Mouse (Mus musculus) 3T3-L1 (cell line): Measurements from ENCODE around the gene Wsb1.
A peak's percentile ranks its signal among the peaks of the same experiment; 100 is the strongest.
"Not testable (repeated sequence)": the region's sequence is repeated elsewhere in the genome, so short reads cannot be mapped to it uniquely, and the experiment has no call there.

Experiments
- DNase-seq: peaks from one replicate; pipeline ENCODE4 v3.0.0-alpha.2; 2015; ENCODE audit warnings: low read depth, low spot score

Wsb1 gene

GRCm38 (mm10) chr11:79254391-79255098 is at the start of gene Wsb1:
Gene Wsb1, minus strand, starts transcription at chr11:79254671.
- DNase-seq, result peak; percentile 91

GRCm38 (mm10) chr11:79304245-79304644 is 49.8 kb upstream of the Wsb1 start:
- not testable (repeated sequence) for DNase-seq

GRCm38 (mm10) chr11:79303109-79303508 is 48.6 kb upstream of the Wsb1 start:
- DNase-seq, result no peak

- no peak for DNase-seq
These were observed 45.4 kb upstream of the Wsb1 start for GRCm38 (mm10) chr11:79299719-79300431.

- no peak for DNase-seq
These were observed 42.5 kb upstream of the Wsb1 start, which contains the start of gene Gm9964 for GRCm38 (mm10) chr11:79296856-79297491. Gene Gm9964, minus strand, starts transcription at chr11:79296906.

- DNase-seq, result peak; percentile 73
These were observed 41.7 kb upstream of the Wsb1 start for GRCm38 (mm10) chr11:79296167-79296566.

- DNase-seq, result no peak
These were observed 39.5 kb upstream of the Wsb1 start for GRCm38 (mm10) chr11:79293971-79294370.

GRCm38 (mm10) chr11:79293025-79293424 is 38.6 kb upstream of the Wsb1 start:
- no peak for DNase-seq

- DNase-seq, result no peak
These were observed 37.7 kb upstream of the Wsb1 start for GRCm38 (mm10) chr11:79292130-79292529.

DNA sequence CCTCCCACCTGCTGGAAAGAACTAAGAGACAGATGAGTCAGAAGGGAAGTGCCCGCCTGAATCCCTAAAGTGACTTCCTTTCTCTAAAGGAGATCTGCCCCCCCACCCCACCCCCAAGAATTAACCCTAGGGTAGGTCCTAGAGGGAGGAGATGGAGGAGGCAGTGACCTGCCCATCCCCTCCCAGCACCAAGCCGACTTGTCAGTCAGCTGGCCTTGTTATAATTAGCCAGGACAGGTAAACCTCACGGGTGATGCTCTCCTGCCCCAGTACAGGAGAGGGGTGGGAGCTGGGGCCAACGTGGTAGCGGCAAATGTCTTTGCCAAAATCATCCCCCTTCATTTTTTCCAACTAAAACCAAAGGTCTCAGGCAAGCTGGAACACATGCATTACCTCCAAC is 37.2 kb upstream of the Wsb1 start:
- DNase-seq, result no peak

DNA sequence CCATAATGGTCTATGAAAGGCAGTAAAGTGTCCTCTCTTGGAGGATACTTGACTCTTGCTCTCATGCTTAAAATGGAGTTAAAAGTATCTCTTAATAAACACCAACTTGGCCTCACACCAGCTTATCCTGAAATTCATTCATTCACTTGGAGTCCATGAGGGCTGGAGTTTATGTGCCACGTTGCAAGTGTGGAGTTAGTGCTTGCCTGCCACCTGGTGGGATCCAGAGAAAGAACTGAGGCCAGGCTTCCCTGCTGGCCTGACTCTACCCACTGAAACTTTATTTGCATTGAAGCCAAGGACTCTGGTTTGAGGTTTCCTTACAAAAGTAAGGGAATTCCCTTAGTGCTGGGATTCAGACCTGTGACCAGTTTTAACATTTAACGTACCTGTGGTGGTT is 36.0 kb upstream of the Wsb1 start:
- peak; percentile 90 for DNase-seq

DNA sequence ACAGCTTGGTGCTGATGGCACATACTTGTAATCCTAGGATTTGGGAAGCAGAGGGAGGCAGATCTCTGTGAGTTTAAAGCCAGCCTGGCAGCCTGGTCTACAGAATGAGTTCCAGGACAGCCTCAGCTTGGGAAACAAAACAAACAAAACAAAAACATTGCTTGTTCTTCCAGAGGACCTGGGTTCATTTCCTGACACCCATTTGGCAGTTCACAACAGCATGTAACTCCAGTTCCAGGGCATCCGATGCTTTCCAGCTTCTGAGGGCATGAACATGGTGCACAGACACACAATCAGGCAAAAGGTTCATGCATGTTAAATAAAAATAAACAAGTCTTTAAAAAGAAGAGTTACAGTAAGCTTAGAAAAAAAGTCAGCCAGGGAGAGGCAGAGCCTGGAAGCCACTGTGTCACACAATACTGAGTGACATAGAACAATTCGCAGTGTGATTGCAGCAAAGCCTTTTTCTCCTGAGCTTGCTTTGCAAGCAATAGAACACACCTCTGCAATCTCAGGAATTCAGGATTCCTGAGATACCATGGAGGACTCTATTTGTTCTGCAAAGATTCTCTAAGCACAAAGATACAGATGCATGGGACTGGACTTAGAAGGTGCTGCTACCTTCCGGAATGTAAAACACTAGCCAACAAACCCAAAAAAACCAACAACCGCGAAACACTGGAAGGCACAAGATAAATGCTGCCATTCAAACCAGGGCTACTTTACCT is 34.6 kb upstream of the Wsb1 start:
- no peak for DNase-seq

DNA sequence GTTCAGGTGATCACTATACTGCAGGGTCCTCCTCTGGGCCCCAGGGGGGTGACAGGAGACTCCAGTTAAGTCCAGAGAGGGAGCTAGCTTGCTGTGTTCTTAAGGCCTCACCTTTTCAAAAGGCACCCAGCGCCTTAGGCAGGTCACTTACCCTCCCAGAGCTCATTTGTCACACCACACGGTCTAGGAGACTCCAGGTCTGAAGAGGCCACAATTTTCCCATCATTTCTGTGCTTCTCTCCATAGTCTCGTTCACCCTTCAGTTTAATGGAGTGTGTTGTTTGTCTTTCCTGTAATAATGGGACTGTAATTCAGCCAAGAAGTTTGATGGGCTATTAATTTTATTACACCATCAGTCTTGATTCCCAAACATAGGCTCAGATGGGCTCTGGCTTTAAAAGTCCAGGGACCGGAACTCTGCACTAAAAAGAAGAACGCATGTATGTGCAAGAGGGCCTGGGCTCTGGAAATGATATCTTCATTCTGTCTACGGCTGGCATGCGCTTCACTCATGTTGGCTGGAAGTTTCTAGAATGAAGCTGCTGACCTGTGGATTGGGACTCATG is 33.9 kb upstream of the Wsb1 start:
- DNase-seq, result no peak

- peak; percentile 42 for DNase-seq
These were observed 33.0 kb upstream of the Wsb1 start for GRCm38 (mm10) chr11:79287447-79287846.

DNA sequence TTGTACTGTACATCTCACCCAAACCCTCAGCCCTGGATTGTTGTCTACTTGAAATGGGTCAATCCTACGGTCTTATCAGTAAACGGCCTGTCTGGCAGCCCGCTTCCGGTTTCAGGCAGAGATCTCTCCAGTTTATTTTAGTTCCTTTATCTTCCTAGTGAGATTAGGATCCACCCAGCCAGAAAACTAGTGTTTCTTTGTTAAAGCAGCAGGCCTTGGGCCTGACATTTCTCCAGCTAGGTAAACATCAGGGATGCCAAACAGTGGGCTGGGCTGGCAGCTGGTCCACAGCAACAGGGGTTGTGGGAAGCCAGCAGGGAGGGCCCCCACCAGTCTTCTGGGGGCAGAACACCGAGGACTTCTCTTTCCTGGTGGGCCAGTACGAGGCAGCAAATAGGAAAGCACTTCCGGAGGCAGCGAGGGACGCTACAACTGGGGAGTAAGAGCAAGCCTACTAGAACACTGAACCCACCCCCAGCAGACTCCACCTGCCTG is 31.9 kb upstream of the Wsb1 start:
- DNase-seq, result no peak

- no peak for DNase-seq
These were observed 29.0 kb upstream of the Wsb1 start for GRCm38 (mm10) chr11:79283350-79284030.

DNA sequence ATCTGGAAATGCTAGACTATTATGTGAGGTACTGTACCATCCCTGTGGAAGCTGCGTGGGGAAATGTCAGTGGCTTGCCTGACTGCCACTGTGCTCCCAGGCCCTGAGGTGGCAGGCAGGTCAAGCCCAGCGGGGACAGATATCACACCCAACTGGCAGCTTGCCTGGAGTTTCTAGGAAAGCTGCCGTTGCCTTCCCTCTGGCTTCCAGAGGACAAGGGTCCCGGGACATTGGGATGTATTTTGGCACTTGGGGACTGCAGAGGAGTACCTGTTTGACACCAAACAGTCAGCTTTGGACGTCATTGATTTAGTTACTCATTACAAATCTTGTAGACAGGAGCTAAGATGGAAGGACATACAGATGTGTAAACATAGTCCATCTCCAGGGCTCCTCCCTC is 26.9 kb upstream of the Wsb1 start:
- no peak for DNase-seq

GRCm38 (mm10) chr11:79279732-79280405 is 25.4 kb upstream of the Wsb1 start:
- DNase-seq, result peak; percentile 70

GRCm38 (mm10) chr11:79273757-79274156 is 19.3 kb upstream of the Wsb1 start:
- DNase-seq, result no peak

GRCm38 (mm10) chr11:79273039-79273438 is 18.6 kb upstream of the Wsb1 start:
- no peak for DNase-seq
